Mouse (Mus musculus): Measurements from ENCODE around the gene Gm28053.

The Gm28053 gene

GRCm38 (mm10) chr6:48742422-48743351, 24.3 kb downstream of the Gm28053 start:
- DNase-seq = no peak

- no peak for DNase-seq
These were observed 27.1 kb downstream of the Gm28053 start for GRCm38 (mm10) chr6:48745490-48745889.

GRCm38 (mm10) chr6:48745959-48746889, 27.8 kb downstream of the Gm28053 start, which contains the start of gene Gimap5:
Gene Gimap5 (plus strand): TSS chr6:48746197.
- DNase-seq = no peak

GRCm38 (mm10) chr6:48747091-48747966, 28.9 kb downstream of the Gm28053 start:
- DNase-seq = no peak

GRCm38 (mm10) chr6:48763567-48764270, 45.3 kb downstream of the Gm28053 start:
- DNase-seq = no peak

- no peak for DNase-seq
These were observed 46.1 kb downstream of the Gm28053 start for GRCm38 (mm10) chr6:48764496-48764895.

- DNase-seq = no peak
These were observed 49.9 kb downstream of the Gm28053 start for GRCm38 (mm10) chr6:48768178-48768869.

GRCm38 (mm10) chr6:48768933-48769332, 50.5 kb downstream of the Gm28053 start:
- DNase-seq = no peak

DNA sequence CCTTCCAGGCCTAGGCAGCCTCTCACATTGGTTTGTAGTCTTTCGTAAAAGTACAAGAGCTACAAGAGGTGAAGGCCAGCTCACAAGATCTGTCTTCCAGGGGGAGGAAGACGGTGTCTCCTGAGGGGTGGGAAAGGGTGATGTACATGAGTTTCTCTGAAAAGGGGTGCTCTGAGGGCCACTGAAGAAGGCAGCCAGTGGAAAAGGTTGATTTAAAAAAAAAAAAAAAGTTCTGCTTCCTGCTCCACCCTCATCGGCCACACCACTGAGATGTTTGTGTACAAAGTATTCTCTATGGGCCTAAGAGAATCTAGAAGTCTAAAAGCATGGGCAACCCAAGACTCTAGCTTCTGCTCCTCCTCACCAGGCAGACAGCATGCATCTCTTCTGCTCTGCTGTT, 52.3 kb downstream of the Gm28053 start, which contains the start of gene Gimap3:
Gene Gimap3, minus strand, starts transcription at position 156 of the 400 bp plus-strand sequence.
- no peak for DNase-seq

- DNase-seq = peak; percentile 71 to 73
These were observed 53.6 kb downstream of the Gm28053 start for GRCm38 (mm10) chr6:48772030-48772429.

- no peak for DNase-seq
These were observed 66.0 kb downstream of the Gm28053 start for GRCm38 (mm10) chr6:48784406-48784805.

DNA sequence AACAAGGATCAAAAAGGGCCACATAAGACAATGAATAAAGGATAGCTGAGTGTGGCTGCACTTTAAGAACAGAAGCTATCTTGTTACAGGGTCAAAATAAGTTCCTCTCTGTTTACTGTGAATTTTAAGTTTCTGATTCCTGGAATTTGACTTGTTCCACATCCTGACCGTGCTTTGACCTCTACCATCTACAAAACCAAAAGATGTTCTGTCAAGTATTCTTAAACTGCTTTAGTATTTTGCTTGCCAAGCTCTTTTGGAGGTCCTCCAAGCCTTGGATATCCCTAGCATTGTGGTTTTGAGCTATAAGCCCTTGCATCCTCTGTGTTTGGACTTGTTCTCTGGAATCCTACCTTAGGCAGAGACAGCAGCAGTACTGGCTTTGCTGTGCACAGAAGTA, 66.8 kb downstream of the Gm28053 start:
- no peak for DNase-seq

DNA sequence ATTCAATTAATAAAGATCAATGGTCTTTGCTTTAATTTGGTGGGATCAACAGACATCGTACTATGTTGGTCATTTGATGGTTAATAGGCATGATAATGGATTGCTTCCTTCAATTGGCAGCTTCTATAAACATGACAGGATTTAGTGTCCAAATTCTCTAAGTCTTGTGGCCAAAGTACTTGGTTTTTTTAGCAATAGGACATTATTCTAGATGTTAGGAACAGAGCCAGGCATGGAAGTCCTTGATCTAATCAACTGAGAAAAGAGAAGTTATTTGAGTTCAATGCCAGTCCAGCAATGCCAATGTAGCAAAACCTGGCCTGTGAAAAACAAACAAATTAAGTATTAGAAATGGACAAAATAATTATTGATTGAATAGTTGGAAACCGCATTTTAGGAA, 67.2 kb downstream of the Gm28053 start:
- no peak for DNase-seq

DNA sequence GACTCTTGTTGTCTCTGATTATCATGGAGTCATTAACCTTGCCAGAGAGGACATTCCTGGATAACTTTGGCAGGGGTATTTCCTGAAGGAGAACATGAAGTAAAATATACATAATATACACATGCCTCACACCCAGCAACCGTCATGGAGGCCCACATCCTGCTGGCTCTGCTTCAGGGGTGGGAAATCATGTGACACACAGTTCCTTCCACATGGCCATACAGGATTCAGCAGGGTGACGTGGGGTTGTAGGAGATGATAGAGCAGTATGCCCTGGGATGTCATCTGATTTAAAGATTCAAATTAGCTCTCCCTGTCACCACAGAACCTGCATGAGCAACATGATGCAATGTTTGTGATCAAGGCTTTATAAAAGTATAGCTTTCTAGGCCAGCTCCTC, 69.5 kb downstream of the Gm28053 start:
- DNase-seq = no peak

DNA sequence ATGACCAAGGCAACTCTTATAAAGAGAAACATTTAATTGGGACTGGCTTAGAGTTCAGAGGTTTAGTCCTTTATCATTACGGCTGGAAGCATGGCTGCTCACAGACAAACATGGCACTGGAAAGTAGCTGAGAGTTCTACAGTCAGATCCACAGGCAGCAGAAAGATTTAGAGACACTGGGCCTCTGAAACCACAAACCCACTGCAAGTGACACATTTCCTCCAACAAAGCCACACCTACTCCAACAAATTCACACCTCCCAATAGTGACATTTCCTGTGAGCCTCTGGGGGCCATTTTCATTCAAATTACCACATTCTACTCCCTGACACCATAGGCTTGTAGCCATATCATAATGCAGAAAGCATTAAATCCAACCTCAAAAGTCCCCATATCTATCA, 83.5 kb downstream of the Gm28053 start:
- DNase-seq = no peak
